Mouse (Mus musculus) ovary, postnatal 10 days (tissue): ENCODE data around the gene Hrh1.

ENCODE experiments used
- DNase-seq: peaks from one replicate; pipeline ENCODE4 v3.0.0; 2022; ENCODE audit warnings: low spot score

The Hrh1 gene

GRCm38 (mm10) chr6:114407049-114407448, 9.3 kb downstream of the Hrh1 start:
- no peak for DNase-seq

- DNase-seq, result no peak
Observed at GRCm38 (mm10) chr6:114408278-114408677, 10.5 kb downstream of the Hrh1 start.

GRCm38 (mm10) chr6:114411913-114412312, 14.2 kb downstream of the Hrh1 start:
- no peak for DNase-seq

- no peak for DNase-seq
Observed at GRCm38 (mm10) chr6:114414510-114414909, 16.8 kb downstream of the Hrh1 start.

DNA sequence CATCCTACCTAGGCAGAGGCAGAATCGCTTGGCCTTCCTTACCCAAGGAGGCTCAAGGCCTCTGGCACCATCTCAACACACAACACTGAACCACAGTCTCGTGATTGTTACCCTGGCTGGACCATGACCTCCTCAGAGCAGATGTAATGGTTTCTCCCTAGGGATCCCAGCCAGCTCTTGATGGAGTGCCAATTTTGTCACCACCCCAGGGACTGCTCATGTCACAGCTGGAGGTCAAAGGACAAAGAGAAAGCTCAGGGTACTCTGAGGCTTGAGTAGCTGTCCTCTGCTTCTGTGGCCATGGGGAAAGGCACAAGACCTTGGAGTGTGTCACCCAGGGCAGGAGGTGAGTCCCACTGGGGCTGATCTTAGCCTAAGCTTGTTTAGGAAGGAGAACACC, 20.3 kb downstream of the Hrh1 start:
- no peak for DNase-seq

DNA sequence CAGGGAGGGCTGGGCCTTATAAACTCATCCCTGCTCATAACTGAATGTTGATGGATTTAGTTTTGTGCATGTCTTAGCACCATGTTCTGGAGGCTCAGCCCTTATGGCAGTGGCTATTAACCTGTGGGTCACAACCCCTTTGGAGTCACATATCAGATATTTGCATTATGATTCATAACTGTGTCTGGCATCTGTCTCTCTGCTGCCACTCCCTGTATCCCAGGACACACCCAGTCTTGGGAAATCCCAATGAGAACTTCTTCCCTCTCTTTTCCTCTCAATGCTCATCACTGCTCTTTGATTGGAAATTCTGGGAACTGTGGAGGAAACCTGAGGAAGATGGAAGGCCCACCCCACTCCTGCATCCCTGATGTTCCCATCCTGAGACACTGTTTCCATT, 23.3 kb downstream of the Hrh1 start:
- no peak for DNase-seq

- DNase-seq, result no peak
Observed at GRCm38 (mm10) chr6:114423051-114423676, 25.4 kb downstream of the Hrh1 start.

GRCm38 (mm10) chr6:114425343-114425742, 27.6 kb downstream of the Hrh1 start:
- DNase-seq, result no peak

- DNase-seq, result no peak
Observed at GRCm38 (mm10) chr6:114427641-114428040, 29.9 kb downstream of the Hrh1 start.

- DNase-seq, result no peak
Observed at GRCm38 (mm10) chr6:114428831-114429230, 31.1 kb downstream of the Hrh1 start.

DNA sequence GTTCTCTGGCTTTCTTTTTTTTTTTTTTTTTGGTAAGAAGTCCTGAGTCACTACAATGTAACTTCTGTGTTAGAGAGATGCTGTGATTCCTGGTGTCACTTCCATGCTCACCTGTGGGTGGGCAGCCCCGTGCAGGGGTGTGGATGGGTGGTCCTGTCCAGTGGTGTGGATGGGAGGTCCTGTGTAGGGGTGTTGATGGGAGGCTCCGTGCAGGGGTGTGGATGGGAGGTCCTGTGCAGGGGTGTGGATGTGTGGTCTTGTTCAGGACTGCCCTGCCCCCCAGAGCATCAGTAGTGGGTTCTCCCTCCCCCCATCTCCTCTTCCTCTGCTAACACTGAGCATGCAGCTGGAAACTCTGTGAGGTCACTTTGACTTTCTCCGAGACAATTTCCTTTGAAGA, 34.9 kb downstream of the Hrh1 start:
- no peak for DNase-seq

GRCm38 (mm10) chr6:114434524-114434923, 36.8 kb downstream of the Hrh1 start:
- DNase-seq, result no peak

- no peak for DNase-seq
Observed at GRCm38 (mm10) chr6:114440302-114440701, 42.6 kb downstream of the Hrh1 start.

GRCm38 (mm10) chr6:114440788-114441453, 43.2 kb downstream of the Hrh1 start:
- no peak for DNase-seq

- no peak for DNase-seq
Observed at GRCm38 (mm10) chr6:114444247-114444844, 46.6 kb downstream of the Hrh1 start.

- DNase-seq, result no peak
Observed at GRCm38 (mm10) chr6:114444976-114445375, 47.2 kb downstream of the Hrh1 start.

GRCm38 (mm10) chr6:114448888-114449287, 51.2 kb downstream of the Hrh1 start:
- no peak for DNase-seq

DNA sequence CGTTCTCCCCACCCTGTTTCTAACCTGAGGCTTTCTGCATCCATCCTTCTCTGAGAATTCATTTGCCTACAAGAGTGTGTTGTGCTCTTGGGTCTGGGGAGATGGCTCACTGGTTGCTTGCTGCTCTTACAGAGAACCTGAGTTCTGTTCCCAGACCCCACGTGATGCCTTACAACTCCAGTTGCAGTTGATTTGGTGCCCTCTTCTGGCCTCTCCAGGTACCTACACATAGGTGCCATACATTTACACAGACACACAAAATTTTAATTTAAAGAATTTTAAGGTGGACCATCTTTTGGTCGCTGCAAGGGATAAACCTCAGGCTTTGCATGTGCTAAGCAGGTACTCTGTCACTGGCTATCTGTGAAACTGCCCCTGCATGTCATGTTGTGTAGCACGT, 57.5 kb downstream of the Hrh1 start:
- no peak for DNase-seq

GRCm38 (mm10) chr6:114456255-114457042, 58.7 kb downstream of the Hrh1 start:
- DNase-seq, result no peak

GRCm38 (mm10) chr6:114457299-114457698, 59.6 kb downstream of the Hrh1 start:
- no peak for DNase-seq

DNA sequence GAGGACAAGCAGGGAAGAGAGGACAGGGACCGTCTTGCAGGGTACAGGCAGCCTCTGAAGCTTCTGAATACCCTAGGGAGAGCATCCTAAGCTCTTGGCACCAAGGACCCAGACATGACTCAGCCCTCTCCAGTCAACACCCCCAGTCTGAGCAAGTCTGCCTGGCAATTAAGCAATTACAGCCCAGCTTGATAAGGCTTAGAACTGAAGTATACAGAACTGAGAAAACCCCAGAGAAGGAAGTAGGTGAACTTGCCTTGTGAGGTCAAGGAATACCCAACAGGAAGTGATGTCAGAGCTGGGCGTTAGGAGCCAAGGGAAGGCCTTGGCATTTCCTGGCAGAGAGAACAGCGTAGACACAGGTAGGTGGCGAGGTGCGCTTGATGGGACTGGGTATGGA, 60.5 kb downstream of the Hrh1 start:
- no peak for DNase-seq

- DNase-seq, result no peak
Observed at GRCm38 (mm10) chr6:114459969-114460368, 62.2 kb downstream of the Hrh1 start.

- no peak for DNase-seq
Observed at GRCm38 (mm10) chr6:114461536-114461935, 63.8 kb downstream of the Hrh1 start.
